Mouse (Mus musculus) retina, adult 2 months (tissue): ENCODE data around the gene Tbc1d7.

Experiments used
- DNase-seq: peaks from one replicate; pipeline ENCODE4 v3.0.0-alpha.2; 2012; ENCODE audit warnings: low read depth, low spot score

Tbc1d7 gene

GRCm38 (mm10) chr13:43171020-43171710 is at the start of gene Tbc1d7:
TSS of gene Tbc1d7 (minus strand) at chr13:43171501.
- DNase-seq = peak; percentile 95

GRCm38 (mm10) chr13:43220635-43221034 is 49.3 kb upstream of the Tbc1d7 start:
- DNase-seq = no peak

GRCm38 (mm10) chr13:43218764-43219163 is 47.5 kb upstream of the Tbc1d7 start:
- DNase-seq = no peak

- no peak for DNase-seq
Observed at GRCm38 (mm10) chr13:43218284-43218683, 47.0 kb upstream of the Tbc1d7 start.

GRCm38 (mm10) chr13:43217686-43218085 is 46.4 kb upstream of the Tbc1d7 start:
- DNase-seq = no peak

- DNase-seq = no peak
Observed at GRCm38 (mm10) chr13:43217059-43217458, 45.8 kb upstream of the Tbc1d7 start.

GRCm38 (mm10) chr13:43215994-43216706 is 44.8 kb upstream of the Tbc1d7 start:
- DNase-seq = no peak

- DNase-seq = no peak
Observed at GRCm38 (mm10) chr13:43215144-43215993, 44.1 kb upstream of the Tbc1d7 start.

GRCm38 (mm10) chr13:43212338-43212737 is 41.0 kb upstream of the Tbc1d7 start:
- DNase-seq = no peak

GRCm38 (mm10) chr13:43210956-43211355 is 39.7 kb upstream of the Tbc1d7 start:
- DNase-seq = no peak

- DNase-seq = no peak
Observed at GRCm38 (mm10) chr13:43209560-43209959, 38.3 kb upstream of the Tbc1d7 start.

- no peak for DNase-seq
Observed at GRCm38 (mm10) chr13:43208914-43209439, 37.7 kb upstream of the Tbc1d7 start.

- DNase-seq = no peak
Observed at GRCm38 (mm10) chr13:43206118-43206683, 34.9 kb upstream of the Tbc1d7 start.

- DNase-seq = no peak
Observed at GRCm38 (mm10) chr13:43203641-43204040, 32.3 kb upstream of the Tbc1d7 start.

- DNase-seq = no peak
Observed at GRCm38 (mm10) chr13:43203234-43203633, 31.9 kb upstream of the Tbc1d7 start.

- no peak for DNase-seq
Observed at GRCm38 (mm10) chr13:43202351-43202750, 31.1 kb upstream of the Tbc1d7 start.

- DNase-seq = no peak
Observed at GRCm38 (mm10) chr13:43201033-43201432, 29.7 kb upstream of the Tbc1d7 start.

GRCm38 (mm10) chr13:43200473-43200872 is 29.2 kb upstream of the Tbc1d7 start:
- no peak for DNase-seq

GRCm38 (mm10) chr13:43199749-43200148 is 28.4 kb upstream of the Tbc1d7 start:
- DNase-seq = no peak

- DNase-seq = no peak
Observed at GRCm38 (mm10) chr13:43199282-43199681, 28.0 kb upstream of the Tbc1d7 start.

- DNase-seq = no peak
Observed at GRCm38 (mm10) chr13:43197187-43197586, 25.9 kb upstream of the Tbc1d7 start.

GRCm38 (mm10) chr13:43196000-43196399 is 24.7 kb upstream of the Tbc1d7 start:
- DNase-seq = no peak
